Mouse (Mus musculus) cerebellum, adult 11-12 months (tissue): ENCODE measurements around the gene Zfp365.

Experiments
- DNase-seq: peaks from one replicate; pipeline ENCODE4 v3.0.0; 2022

The Zfp365 gene

DNA sequence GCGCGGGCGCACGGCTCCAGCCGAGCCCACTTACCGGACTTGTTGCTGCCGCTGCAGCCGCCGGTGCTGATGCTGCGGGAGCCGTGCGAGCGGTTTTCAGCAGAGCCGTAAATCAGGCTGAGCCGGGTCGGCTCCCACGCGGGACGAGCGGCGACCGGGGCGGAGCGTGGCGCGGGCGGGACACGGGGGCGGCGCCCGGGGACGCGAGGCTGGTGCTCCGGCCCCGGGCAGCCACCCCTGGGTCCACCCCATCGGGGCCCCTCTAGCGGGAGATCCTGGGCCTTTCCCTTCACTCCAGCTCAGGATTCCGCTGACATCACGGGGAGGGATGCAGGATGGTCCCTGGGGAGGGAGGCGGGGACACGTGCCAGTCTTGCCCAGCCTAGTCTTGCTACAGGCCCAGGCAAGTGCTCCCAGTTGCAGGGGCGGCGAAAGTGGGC lies at the start of gene Zfp365:
TSS of gene Zfp365 (minus strand) at position 326 of the 440 bp plus-strand sequence.
- DNase-seq = peak; percentile 72

GRCm38 (mm10) chr10:67959982-67960381 lies 47.5 kb upstream of the Zfp365 start:
- DNase-seq = no peak

GRCm38 (mm10) chr10:67955982-67956381 lies 43.5 kb upstream of the Zfp365 start:
- no peak for DNase-seq

GRCm38 (mm10) chr10:67951690-67952089 lies 39.2 kb upstream of the Zfp365 start:
- DNase-seq = no peak

GRCm38 (mm10) chr10:67950059-67950748 lies 37.7 kb upstream of the Zfp365 start:
- no peak for DNase-seq

- no peak for DNase-seq
These were observed 31.1 kb upstream of the Zfp365 start for GRCm38 (mm10) chr10:67943513-67943912.

DNA sequence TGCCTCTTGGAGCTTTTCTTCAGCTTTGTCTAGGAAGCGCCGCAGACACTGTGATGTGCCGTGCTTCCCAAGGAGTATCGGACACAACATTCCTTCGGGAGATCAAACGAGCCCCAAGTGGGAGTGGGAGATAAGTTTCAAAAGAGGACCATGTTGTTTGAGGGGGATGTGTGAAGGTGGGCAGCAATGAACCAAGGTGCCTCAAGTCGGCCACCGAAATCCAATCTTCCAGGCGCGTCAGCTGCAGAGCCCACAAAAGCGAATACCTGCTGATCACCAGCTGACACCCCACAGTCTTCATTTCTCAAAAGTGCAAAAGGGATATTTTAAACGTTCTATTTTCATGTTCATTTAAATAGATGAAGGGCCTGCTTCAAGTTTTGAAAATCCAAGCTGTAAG lies 27.1 kb upstream of the Zfp365 start:
- no peak for DNase-seq

- DNase-seq = no peak
These were observed 25.3 kb upstream of the Zfp365 start for GRCm38 (mm10) chr10:67937775-67938174.

DNA sequence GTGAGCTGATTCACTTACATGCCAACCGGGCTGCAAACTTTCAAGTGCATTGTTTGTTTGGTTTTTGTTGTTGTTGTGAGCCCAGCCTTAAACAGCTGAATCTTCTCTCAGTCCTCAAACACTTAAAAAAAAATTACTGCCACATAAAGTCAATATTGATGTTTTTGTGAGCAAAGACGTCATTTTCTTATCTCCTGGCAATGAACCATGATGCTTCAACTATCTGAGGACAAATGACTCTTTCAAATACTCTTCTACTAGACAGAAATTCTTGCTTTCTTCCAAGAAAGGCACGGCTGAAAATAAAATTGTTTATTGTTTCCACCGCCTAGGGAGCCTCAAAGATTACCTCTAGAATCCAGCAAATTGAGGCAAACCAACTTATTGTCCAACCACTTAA lies 24.5 kb upstream of the Zfp365 start:
- DNase-seq = no peak

DNA sequence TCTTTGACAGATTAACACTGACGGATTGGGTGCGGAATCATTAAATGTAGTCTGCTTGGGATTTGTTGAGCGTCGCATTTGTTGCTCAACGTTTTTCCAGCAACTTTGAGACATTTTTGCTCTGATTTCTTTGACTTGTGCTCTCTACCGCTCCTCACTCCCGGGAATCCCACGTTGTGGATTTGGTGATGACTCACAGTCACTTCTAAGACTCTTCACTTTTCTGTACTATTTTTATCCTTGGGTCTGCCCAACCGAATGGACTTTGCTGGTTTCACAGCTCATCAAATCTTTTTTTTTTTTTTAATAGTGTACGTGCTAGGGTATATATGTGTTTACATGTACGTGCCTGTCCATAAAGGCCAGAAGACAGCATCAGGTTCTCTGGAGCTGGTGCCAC lies 20.3 kb upstream of the Zfp365 start:
- DNase-seq = no peak

DNA sequence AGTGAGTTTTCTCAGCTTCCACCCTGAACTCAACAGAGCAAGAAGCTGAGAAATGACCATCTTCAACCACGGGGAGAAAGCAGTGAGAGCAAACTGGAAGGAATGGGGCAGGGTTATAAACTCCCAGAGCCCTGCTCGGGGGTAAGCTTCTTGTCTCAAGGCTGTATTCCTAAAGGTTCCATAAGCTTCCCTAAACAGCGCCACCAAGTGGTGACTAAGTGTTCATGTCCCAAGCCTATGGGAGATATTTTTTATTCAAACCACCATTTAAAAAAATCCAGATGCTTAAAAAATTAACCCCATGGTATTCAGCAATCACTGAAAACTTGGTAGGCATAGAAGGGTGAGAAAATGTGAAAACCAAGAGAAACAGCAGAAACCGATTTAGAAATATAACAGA lies 18.9 kb upstream of the Zfp365 start:
- no peak for DNase-seq

DNA sequence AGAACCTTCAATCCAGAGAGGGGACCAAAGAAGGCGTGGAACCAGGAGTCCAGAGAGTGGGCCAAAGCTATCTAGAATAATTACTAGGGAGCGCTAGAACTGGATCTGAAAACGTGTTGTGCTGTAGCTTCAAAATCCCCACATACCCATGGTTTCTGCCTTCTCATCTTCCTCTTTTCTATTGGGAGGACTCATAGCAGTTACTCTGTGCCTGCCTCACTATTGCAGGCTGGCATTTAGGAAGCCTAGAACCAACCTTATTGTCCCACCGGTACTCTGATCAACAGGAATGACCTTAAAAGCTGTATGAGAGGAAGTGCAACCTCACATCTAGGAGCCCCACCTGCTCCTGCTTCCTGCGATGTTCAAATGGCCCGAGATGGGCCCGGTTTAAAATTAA lies 16.1 kb upstream of the Zfp365 start:
- DNase-seq = no peak

- DNase-seq = no peak
These were observed 15.4 kb upstream of the Zfp365 start for GRCm38 (mm10) chr10:67927718-67928455.

- DNase-seq = no peak
These were observed 11.6 kb upstream of the Zfp365 start for GRCm38 (mm10) chr10:67924030-67924429.

DNA sequence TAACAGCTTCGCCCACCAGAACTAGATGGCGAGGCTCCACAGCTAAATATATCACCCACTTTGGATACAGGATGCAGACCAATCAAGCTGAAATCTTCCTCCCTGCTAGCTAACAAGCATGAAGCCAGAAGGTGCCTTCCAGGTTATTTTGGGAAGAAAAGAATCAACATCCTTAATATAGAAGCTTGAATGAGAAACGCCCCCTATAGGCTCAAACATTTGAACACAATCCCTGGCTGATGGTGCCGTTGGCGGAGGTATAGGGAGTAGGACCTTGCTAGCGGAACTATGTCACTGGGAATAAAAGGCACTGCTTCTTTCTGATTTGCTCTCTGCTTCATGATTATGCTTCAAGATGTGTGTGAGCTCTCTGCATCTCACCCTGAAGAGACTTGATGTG lies 9.3 kb upstream of the Zfp365 start:
- no peak for DNase-seq

DNA sequence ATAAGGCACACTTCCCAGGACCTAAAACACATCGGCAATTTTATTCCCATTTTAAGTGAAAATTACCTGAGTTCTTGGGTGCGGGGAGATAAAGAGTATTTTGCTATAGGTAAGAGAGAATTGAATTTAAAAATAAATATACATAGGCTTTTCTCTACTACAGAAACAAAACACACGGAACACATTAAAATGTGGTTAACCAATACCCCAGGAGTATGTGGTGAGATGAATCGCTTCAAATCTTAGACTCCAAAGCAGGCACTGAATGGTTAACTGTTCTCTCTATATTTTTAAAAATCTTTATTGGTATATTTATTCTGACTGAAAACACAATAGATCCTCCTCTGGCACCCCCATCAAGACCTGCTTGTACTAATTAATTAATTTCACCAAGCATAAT lies 7.2 kb upstream of the Zfp365 start:
- no peak for DNase-seq

DNA sequence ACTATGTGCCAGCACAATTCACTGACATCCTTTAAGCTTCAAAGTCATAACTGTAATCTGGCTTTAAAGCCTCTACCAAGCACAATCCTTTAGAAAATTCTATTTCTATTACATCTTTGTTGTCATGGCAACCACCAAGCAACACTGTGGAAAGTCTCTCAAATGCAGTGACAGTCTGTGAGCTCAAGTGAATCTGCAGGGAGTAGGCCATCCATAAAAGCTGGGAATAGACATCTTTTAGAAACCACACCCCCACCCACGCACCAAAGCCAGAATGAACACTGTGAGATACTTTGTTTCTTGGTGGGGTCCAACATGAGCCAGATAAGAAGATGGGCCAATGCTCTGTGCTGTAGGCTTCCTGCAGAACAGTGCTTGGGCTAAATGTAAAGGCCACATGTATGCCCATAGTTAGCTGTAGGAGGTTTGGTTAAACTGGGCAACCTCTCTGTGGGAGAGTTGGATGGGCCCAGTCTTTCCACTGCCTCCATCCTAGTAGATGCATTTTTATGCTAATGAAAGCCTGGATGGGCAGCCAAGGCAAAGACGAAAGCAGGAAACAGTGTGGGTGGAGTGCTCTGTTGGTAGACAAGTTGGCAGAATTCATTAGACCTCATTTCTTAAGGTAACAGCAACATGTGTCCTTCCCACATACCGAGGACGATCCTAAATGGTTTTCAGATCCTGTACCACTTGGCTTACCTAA lies 5.9 kb upstream of the Zfp365 start:
- DNase-seq = no peak

DNA sequence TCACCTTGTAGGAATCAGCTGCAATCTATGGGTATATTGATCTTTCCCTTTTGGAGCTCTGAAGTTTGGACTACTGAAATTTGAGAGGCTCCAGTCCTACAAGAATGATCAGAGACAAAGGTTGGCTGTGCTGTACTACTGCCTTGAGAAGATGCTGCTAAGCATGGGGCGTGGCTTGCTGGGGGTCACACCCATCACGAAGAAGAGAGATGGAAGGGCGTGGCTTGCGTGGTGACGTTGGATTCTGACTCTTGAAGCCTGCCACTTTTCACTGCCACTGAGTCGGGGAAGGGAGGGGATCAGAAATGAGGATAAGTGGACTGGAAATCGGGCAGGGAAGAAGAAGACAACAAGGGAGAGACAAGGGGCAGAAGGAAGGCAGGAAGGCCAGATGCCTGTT lies 4.9 kb upstream of the Zfp365 start:
- DNase-seq = no peak

- DNase-seq = no peak
These were observed 770 bp downstream of the Zfp365 start for GRCm38 (mm10) chr10:67911447-67912336.

GRCm38 (mm10) chr10:67907931-67908330 lies 4.5 kb downstream of the Zfp365 start:
- DNase-seq = no peak

DNA sequence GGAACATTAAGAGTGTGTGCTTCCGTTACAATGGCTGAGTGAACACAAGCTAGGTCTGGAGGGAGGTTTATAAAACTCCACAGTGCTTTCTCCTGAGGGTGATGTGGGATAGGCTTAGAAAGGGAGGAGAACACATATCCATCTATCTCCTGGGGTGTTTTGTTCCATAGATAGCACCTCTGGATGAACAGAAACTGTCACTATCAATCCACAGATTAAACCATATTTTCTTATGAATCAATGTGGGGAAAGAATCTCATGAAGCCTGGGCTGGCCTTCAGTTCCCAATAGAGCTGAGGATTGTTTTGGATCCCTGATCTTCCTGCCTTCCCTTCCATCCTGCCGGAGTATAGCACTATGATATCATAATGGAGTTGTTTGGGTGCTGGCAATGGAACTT lies 5.5 kb downstream of the Zfp365 start:
- DNase-seq = no peak

GRCm38 (mm10) chr10:67906063-67906462 lies 6.4 kb downstream of the Zfp365 start:
- DNase-seq = no peak

DNA sequence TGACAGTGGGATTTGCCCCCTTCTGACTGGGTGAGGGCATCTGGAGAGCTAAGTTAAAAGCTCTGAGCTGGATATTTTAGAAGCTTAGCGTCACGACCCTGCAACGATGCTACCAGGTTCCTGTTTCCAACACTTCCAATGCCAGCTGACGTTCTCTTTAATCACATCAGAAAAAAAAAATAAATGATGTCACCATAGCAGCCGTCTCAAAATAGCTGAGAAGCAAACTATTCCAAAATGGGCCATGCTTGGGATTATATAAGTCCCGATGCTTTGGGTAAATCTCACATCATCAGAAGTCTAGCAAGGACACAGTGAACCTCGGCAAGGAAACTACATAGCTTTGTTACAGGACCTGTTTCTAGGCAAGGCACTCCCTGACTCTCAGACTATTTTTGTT lies 9.1 kb downstream of the Zfp365 start:
- DNase-seq = no peak
